Mouse (Mus musculus): ENCODE results near the gene Angel1.
A peak's percentile ranks its signal among the peaks of the same experiment; 100 is the strongest.

Angel1 gene

DNA sequence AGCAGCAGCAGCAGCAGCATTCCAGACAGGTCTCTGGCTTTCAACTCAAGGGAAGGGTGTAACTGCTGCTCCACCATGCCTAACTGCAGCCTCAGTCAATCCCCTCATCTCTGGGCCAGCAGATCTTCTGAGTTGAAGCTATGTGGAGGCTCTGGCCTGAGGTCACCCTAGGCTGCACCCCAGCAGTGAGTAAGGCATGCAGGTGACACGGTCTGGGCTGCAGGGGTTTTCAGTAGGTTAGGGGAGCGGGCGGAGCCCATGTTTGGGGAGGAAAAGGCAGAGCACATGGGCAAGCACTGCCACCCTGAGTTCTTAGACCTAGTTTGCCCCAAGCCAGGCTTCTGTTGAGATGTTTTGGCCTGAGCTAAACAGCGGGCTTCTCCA, 25.3 kb downstream of the Angel1 start:
- DNase-seq = no peak

DNA sequence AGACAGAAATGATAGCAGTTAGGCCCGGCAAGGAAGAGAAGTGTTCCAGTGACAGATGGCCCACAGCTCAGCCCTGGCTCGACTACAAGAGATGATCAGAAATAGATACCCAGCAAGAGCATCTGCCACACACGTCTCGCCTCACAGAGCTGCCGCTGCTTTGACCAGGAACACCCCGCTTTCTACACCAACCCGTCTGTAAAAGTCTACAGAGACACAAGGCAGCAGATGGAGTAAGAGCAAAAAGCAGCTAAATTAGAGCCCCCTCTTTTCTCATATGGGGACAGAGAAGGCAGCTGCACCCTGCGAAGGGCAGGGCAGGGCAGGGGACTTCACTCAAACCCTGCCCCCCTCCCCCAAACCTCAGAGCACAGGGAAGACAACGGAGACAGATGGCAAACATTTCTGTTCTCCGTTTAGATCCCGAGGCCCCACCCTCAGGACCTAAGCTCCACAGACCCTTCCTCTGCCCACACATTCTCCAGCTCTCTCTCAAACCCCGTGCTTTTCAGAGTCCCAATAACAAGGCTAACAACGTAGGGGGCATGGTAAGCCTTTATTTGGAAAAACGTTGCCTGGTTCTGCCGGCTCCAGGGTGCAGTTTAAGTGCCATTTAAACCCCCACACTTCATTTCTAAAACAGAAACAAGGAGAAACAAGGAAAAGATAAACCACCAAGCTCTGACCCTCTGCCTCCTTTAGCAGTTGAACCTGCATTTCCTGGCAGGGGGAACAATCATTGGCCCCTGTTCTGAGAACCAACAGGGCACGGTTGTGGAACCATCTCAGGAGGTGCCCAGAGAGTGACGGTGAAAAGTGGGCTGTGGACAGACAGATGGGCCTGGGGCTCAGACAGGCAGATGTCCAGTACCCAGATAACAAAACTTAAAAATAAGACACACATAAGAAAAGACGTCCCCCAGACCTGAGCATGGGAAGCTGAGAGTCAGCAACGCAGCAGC, 26.0 kb downstream of the Angel1 start:
- no peak for DNase-seq

DNA sequence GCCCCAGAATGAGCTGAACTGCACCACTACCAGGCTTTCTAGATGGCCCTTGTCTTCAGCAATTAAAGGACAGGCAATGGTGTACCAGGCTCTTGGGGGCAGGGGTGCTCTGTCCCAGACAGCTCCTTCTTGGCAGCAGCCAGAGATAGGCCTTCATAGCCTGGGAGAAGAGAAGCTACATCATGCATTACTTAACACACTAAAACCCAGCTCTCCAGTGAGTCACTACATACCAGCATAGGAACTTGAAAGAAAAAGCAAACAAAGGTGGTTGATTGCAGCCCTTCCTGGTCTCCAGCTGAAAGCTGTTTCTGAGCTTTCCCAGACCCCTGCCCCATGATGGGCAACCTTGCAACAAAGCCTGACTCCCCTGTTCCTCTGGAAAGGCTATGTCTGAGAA, 27.7 kb downstream of the Angel1 start:
- no peak for DNase-seq

DNA sequence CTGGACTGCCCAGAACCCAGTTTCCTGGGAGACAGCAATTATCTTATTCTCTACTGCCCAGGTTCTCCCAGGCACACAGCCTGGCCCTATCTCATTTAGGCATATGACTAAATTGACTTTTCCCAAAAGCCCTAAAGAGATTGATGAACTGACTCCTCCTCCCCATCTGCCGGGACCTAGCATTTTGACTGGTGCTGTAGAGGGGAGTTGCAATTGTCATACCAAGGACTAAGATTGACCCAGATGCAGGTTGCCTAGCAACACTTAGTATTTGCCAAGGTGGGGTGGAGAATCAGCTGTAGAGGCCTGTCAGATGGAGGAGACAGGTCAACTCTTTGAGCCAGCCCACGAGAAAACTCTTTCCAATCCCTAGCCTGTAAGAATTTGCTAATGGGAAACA, 28.3 kb downstream of the Angel1 start:
- DNase-seq = no peak

DNA sequence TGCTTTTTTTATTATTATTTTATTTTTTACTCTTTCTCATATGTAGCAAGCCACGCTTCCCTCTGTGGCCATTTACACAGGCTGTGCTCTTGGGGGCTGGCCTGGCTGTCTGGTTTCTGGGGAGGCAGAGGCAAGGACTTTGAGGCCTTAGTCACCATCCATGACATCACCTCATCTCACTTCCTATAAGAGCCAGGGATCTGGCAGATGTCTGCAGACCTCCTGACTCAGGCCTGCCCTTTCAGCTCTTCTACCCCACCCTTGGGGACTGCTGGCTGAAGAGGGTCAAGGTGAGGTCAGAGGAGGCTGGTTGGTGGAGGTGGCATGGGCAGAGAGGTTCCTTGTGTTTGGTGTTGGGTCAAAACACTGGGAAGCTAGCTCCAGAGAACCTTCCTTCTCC, 31.8 kb downstream of the Angel1 start:
- DNase-seq = no peak

DNA sequence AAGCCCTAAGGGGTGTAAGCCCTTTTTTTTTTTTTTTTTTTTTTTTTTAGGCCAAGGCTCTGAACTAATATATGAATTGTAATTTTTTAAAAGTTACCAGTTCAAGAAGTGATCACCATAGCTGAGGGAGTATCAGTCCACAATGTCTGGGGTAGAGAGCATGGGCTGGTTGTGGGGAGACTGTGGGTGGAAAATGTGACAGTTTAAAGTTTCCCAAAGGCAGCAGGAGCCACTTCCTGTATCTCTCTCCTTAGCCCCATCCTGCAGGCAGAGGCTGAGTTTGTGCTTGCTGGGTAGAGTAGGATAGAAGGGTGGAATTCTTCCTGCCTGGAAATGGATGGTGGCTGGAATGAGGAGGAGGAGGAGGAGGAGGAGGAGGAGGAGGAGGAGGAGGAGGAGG, 32.9 kb downstream of the Angel1 start:
- no peak for DNase-seq

DNA sequence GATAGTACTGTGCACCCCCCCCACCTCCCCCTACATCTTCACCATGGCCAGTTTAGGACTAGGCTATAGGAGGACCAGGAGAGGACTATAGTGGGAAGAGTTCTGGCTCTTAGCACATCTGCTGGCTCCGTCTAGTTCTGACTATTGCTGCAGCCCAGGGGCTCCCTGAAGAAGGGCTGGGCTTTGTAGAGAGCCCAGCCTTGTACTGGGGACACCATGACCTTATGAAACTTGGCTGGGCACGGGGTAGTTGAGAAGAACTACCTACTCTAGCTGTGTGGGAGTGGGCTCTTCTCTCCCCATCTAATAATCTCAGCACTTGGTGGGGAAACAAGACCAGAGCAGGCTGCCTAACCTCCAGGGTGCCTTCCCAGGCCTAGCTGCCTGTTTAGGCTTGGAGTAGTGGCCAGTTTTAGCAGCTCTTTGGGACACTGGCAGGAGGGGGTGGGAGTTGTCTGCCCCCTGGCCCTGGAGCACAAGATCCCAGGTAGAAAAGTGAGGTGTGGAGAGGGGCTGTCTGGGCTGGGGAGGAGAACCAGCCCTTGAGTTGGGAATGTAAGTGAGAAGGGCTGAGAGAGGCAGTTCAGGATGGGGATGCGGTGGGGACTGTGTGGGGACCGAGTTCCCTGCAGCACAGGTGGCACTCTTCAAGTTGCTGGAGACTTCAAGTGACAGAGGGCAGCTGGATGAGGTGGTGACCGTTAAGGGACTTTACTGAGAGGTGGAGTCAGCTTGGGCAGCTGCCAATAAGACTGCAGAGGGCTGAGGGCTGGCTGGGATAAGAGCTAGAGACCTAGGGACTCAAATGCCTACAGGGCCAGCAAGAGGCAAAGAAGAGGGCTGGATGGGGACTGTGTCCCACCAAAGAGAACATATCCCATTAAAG, 33.5 kb downstream of the Angel1 start:
- no peak for DNase-seq

DNA sequence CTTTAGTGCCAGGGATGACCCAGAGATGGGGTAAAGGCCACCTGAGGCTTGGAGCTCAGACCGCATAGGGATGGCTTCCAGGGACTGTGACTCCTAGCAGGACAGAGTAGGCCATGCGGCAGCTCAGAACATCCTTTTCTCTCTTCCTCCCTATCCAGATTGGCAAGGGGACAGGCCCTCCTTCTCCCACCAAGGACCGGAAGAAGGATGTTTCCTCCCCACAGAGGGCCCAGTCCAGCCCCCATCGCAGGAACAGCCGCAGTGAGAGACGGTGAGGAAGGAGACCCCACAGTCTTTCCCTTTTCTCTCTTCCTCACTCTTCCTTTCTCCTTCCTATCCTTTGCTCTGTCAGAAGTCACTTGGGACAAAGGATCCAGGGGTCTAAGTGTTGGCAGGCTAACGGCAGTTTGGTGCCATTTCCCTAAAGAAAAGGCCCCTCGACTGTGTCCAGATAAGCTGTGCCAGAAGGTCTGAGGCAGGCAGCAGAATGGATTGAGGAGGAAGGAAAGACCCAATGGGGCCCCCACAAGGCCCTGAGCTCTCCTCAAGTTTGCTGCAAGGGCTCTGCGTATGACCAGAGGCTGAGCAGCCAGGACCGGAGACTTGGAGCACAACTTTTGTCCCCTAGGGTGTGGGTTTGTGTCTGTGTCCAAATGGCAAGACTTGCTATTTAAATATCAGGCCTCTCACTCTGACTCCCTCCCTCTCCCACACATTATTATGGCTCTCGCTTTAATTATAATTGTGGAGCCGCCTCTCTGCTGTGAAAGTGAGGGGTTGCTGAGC, 35.4 kb downstream of the Angel1 start:
- DNase-seq = no peak

DNA sequence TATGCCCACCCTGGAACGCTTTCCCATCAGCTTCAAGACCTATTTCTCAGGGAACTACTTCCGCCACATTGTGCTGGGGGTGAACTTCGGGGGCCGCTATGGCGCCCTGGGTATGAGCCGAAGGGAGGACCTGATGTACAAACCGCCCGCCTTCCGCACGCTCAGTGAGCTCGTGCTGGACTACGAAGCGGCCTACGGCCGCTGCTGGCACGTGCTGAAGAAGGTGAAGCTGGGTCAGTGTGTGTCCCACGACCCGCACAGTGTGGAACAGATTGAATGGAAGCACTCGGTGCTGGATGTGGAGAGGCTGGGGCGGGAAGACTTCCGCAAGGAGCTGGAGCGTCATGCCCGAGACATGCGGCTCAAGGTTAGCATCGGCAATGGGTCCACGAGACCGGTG, 37.3 kb downstream of the Angel1 start:
- DNase-seq = no peak

DNA sequence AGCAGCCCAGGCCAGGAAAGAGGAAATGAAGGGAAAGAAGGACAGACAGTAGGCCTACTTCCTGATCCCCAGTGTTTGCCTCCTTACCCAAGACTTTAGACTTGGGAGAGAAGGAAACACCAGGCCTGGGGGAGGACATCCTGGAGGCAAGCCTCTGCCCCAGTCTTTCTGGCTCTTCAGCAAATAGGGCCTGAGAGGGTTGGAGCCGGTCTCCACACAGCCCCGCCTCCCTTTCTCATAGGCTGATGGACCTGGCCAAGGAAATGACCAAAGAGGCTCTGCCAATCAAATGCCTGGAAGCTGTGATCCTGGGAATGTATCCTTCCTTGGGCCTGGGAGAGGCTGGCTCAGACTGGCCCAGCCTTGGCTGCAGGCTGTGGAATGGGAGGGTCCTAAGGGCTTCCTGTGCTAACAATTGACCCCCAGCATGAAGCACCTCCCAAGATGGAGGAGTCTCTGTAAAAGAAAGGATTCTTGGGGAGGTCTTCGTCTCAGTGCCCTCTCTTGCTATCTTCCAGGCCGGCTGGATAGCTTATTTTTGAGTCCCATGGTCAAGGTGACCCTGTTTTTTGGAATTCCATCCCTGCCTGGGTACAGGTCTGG, 38.2 kb downstream of the Angel1 start:
- DNase-seq = no peak

DNA sequence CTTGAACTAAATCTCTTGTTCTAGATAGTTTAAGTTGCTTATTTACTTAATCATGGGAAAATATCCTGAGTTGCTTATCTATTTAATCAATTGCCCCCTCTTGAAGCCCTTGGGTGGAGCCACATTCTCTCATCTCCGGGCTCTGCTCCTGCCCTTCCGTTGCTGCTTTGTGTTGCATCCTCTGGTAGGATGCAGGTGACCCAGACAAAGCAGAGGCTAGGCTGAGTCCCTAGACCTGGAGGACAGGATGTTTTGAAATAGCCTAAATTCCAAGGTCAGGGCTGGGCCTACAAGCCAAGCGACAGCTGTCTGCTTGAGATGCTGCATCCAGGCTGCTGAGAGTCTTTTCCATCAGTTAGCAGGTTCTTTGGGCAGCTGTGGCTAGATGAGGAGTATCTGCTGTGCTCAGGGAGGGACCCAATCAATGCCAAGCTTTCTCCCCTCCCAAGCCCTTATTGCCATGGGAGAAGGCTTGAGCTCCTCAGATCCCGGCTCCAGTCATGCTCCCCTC, 38.8 kb downstream of the Angel1 start:
- no peak for DNase-seq

DNA sequence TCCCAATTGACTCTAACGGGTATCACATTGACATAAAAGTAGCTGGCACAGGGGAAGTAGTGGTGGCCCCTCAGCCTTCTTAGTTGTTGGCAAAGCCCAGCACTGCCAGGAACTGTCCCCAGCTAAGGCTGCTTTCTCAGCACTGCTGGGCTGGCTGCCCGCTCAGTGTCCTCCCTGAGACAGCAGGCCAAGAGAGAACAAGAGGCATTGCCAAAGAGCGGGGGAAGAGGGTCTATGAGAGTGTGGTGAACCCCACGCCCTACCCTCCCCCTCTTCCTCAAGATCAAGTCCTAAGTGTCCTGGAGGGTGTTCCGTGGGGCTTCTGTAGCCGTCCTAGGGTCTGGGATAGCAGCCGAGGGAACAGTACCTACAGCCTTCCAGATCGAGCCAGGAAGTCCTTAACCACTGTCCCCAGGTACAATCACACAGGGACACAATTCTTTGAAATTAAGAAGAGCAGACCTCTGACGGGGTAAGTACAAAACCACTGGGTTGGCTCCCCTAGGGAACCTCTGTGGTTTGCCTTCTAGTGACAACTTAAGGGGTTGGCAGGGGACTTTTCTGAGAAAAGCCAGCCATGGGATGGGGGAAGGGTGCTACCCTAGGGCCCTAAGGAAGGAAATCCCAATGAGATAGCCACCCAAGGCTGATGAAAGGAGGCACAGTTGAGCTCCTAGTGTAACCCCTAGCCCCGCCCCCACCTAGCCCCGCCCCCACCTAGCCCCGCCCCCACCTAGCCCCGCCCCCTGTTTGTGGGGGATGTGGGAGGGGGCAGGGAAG, 39.5 kb downstream of the Angel1 start:
- peak; percentile 35 to 54 for DNase-seq

DNA sequence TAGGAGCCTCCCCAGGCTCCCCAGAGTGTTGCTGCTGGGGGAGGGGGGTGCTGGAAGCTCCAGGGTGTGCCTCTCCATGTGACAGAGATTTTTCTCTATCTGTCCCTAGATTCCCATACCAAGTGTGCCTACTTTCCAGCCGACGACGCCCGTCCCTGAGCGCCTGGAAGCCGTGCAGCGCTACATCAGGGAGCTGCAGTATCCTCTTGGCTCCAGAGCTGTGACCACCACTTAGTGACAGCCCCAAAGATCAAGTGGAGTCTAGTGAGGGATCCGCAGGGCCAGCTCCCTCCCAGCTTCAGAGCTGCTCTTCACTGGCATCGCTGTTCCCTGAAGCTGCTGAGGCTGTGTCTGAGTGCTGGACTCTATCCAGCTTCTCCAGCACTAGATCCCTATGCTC, 41.0 kb downstream of the Angel1 start:
- DNase-seq = no peak

DNA sequence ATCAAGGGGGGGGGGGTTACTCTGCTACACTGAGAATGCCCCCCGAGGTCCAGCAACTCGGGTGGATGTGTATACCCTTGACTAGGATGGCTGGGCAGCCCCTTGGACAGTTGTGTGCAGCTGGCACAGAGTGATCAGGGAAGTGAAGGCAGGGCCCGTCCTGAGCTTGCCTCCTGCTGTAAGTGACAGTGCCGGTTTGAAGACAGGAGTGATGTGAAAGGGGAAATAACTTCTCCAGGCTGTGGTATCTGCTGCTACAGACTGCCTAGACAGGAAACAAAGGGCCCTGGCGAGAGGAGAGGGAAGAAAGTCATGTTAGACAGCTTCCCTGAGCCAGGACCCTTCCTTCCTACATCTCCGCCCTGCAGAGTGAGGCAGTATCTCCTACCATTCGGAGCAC, 42.6 kb downstream of the Angel1 start:
- no peak for DNase-seq

DNA sequence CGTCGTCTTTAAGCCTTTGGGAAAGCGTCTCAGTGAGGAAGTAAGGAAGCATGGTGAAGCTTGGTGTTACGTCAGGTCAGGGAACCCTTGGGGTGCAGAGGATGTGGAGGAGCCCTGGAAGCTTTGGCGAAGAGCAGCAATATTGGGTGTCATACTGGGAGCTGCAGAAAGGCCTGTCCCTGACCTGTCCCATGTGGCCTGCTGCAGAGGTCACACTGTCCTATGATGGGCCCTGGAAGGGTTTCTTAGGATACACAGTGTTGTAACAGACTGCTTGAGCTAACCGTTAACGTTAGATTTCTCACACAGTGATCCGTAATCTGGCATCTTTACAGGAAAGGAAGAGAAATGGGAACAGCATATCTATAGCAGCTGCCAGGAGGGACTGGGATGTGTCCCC, 44.1 kb downstream of the Angel1 start:
- DNase-seq = no peak

DNA sequence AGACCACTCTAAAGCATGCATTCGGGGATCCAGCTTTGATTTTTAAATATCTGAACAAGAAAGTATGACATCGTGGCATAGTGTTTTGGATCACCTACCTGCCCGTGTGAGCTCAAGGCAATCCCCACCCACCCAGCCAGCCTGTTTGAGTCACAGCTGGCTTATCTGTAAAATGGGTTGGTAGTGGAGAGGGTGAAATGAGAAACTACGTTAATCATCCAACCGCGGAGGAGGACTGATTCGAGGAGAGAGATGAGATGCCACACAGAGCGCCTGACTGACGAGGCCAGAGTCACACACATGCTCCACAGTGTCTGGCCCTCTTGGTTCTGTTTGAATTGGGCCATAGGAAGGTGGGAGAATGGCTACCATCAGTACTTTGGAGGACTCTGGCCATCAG, 44.6 kb downstream of the Angel1 start:
- DNase-seq = no peak

DNA sequence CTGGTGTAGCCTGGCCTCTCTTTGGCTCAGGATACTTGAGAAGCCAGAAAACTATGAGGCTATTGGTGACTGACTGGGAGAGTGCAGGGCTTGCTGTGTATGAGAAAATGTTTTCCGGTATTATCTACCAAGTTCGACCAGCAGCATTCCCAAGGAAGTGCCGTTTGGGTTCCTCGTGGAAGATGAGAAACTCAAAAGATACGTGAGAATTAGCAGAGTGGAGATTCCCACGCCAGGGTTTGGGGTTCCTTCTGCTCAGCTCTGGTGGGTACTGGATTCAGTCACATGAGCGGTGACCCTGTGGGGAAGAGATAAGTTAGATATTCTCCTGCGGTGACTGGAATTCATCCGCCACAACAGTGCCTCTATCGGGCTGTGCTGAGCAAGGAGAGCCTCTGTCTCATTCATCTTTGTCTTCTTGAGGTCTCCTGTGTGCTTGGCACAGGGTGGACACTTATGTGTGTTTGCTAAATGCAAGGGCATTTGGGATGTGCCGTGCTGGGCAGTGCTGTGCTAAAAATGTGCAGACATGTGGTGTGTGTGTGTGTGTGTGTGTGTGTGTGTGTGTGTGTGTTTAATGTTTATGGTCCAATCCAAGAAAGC, 45.6 kb downstream of the Angel1 start:
- DNase-seq = no peak

DNA sequence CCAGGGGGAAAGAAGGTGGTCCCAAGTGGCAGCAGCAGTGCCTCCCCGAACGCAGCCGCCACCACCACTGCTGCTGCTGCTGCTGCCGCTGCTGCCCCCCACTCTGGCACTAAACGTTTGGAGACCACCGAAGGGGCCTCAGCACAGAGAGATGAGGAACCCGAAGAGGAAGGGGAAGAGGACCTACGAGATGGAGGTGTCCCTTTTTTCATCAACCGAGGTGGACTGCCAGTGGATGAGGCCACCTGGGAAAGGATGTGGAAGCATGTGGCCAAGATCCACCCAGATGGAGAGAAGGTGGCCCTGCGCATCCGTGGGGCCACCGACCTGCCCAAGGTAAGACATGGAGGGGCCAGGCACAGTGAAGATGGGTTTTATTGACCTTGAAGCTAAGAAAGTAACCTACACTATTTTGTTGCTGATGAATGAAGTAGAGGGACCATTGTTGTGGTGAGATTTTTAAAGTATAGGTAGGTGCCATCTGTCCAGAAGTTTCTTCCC, 46.2 kb downstream of the Angel1 start:
- no peak for DNase-seq

DNA sequence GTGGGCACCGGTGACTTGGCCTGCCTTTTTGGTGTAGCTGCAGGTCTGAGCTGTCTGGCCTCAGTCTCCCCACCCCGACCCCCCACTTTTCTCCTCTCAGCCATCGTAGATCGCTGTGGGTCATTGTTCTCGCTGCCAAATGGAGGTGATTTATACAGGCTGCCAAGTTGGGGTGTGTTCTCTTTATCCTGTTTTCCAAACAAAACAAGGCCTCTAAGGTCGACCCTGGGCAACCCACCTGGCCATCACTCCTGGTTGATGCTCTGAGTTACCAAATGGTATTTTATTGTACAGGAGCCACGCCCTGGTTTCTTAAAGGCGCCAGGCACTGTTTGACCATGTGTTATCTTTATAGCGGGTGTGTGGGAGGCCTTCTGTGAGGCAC, 46.7 kb downstream of the Angel1 start:
- no peak for DNase-seq

DNA sequence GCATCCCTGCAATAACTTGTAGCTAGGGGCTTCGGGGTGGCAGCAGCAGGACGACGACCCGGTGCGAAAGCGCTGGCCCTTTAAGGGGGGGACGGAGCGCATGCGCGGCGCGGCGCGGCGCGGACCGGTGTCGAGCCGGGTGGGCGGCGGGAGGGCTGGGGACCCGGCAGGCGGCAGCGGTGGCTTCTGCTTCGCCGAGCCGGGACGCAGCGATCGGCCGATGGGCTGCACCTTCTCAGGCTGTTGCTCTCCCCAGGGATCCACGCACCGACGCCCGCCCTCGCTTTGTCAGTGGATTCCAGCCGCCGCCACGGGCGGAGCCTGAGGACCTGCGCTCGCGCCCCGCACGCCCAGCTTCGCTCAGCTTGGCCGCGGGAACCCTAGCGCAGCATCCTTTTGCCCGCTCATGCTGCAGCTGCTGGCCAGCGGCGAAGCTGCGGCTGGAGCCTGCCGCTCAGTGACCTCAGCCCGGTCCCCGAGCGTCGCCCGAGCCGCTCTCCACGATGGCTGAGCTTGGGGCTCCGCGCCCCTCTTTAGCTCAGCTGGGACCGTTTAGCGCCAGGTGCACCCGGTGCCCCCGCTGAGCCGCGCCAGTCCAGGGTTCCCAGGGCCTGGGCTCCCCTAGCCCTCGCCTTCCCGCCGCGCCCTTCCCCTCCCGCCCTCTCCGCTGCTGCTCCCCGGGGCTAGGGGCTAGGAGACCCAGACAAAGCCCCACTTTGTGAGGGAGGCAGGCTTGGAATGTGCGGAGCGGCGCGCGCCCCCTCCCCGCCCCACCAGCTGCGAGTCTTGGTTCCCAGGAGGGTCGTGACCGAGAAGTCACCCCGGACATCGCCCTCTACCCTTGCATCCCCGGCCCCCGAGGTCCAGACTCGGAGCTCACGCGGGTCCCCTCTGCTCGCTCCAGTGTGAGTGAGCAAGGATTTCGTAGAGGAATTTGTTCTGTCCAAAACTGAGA, 47.4 kb downstream of the Angel1 start, which contains the start of gene Vash1:
TSS of gene Vash1 (plus strand) at position 110 of the 955 bp plus-strand sequence.
- DNase-seq = peak; percentile 32 to 43
